Mouse (Mus musculus): ENCODE results near the gene Shkbp1.

The Shkbp1 gene

GRCm38 (mm10) chr7:27298033-27298610 is 57.7 kb downstream of the Shkbp1 start:
- ChIA-PET CTCF (interaction anchor here (0.6 to 4.4 kb wide), 8 partner anchors 9 to 110 kb away, joined by 3 to 17 read pairs (median 4); no protein-coding TSS in a partner anchor), POLR2A (interaction anchor here in 3 of 4 experiments (0.9 to 19.1 kb wide), 4 partner anchors 27 to 141 kb away, joined by 3 to 590 read pairs (median 4); no protein-coding TSS in a partner anchor)

GRCm38 (mm10) chr7:27296518-27296917 is 59.3 kb downstream of the Shkbp1 start:
- ChIA-PET POLR2A (interaction anchor here in 2 of 4 experiments (0.6 to 19.1 kb wide), 15 partner anchors 9 to 194 kb away, joined by 3 to 590 read pairs (median 3); partner anchors contain the start of gene Sertad1 (in 1 of the 2)), CTCF (interaction anchor here in 3 of 4 experiments (0.6 to 4.4 kb wide), 19 partner anchors 11 to 392 kb away, joined by 3 to 17 read pairs (median 4); partner anchors contain the start of gene Zfp607b (in 1 of the 3))

GRCm38 (mm10) chr7:27295956-27296355 is 59.9 kb downstream of the Shkbp1 start:
- CTCF ChIA-PET: interaction anchor here in 3 of 4 experiments (0.5 to 4.4 kb wide), 20 partner anchors 10 to 230 kb away, joined by 3 to 17 read pairs (median 4); no protein-coding TSS in a partner anchor
- POLR2A ChIA-PET: interaction anchor here in 2 of 4 experiments (0.6 to 19.1 kb wide), 14 partner anchors 10 to 195 kb away, joined by 3 to 590 read pairs (median 4); partner anchors contain the start of gene Sertad1 (in 1 of the 2)
